Mouse (Mus musculus) lung, adult 2 months (tissue): ENCODE measurements around the gene Pdzd7.

Source experiments
- CTCF ChIP-seq: fragments of 200-500 bp; IDR thresholded peaks from 2 replicates; pipeline ENCODE4 v1.5.1; 2011; ENCODE audit warnings: mild to moderate bottlenecking, low read length, control low read depth; ENCODE audit not compliant: insufficient read depth
- POLR2A ChIP-seq: fragments of 200-500 bp; IDR thresholded peaks from 2 replicates; pipeline ENCODE4 v1.6.1; 2011; ENCODE audit warnings: low read depth, mild to moderate bottlenecking, control low read depth, low read length, borderline replicate concordance; ENCODE audit errors: extremely low read depth

DNA sequence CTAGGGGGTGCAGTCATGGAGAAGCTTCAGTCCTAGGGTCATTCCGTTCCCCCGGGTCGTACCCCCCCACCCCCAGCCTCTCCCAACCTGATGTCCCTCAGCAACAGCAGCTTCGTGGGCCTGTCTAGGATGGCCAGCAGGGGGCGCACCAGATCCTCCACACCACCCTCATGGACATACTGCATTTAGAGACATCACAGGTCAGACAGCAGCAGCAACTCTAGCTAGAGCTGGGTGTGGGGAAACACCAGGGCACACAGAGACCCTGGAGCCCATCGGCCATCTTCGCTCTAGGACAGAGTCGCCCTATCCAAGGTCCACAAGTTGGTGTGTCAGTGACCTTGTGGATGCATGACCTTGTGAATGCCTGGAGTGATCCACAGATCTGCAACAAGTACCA, 15.4 kb downstream of the Pdzd7 start:
- TF ChIP-seq CTCF (peak; percentile 77), POLR2A (no peak)
